In genomic region chr2:32655826-32656225, GRCm38 (mm10) we compare ENCODE assay signal across 8 mouse cellular contexts. TPM values are rescaled to one million over a fixed set of nuclear protein-coding genes. Genes with fewer than 3 reads are reported as not detected.
DNase-seq lines count a peak whose midpoint lies in the region; ATAC-seq lines count a peak whose summit lies in the region.

No protein-coding gene starts in this region.

- H3K36me3 ChIP-seq in hindbrain, embryonic 11.5 days (ENCODE audit: control insufficient read depth, insufficient read depth, low read length) = no peaks in the 10 kb centered on the region
- no peaks in the 10 kb centered on the region for H3K36me3 ChIP-seq in hindbrain, embryonic 14.5 days (replicated peaks; ENCODE audit: control insufficient read depth, insufficient read depth)
- H3K36me3 ChIP-seq in embryonic facial prominence, embryonic 15.5 days = 0 out of 2 replicates have a peak, but pooled peaks cover 13% of the 10 kb centered on the region

- no peaks in the 10 kb centered on the region for H3K4me1 ChIP-seq in hindbrain, embryonic 11.5 days (replicated peaks; ENCODE audit: control insufficient read depth, insufficient read depth, low read length)
- no peaks in the 10 kb centered on the region for H3K4me1 ChIP-seq in hindbrain, embryonic 14.5 days (replicated peaks; ENCODE audit: control insufficient read depth, insufficient read depth, low read length)
- H3K4me1 ChIP-seq in embryonic facial prominence, embryonic 15.5 days = peaks cover 29% of the 10 kb centered on the region

- H3K9me3 ChIP-seq in hindbrain, embryonic 11.5 days (ENCODE audit: control insufficient read depth, low read length) = no peaks in the 10 kb centered on the region
- H3K9me3 ChIP-seq in hindbrain, embryonic 14.5 days (ENCODE audit: control insufficient read depth, low read length) = no peaks in the 10 kb centered on the region
- H3K9me3 ChIP-seq in embryonic facial prominence, embryonic 15.5 days (replicated peaks) = no peaks in the 10 kb centered on the region

- H3K4me3 ChIP-seq in hindbrain, embryonic 11.5 days (ENCODE audit: low read depth, low read length) = no peak overlapping the region
- H3K4me3 ChIP-seq in hindbrain, embryonic 14.5 days (replicated peaks; ENCODE audit: low read length) = no peak overlapping the region
- no peak overlapping the region for H3K4me3 ChIP-seq in embryonic facial prominence, embryonic 15.5 days (replicated peaks)

- H3K27me3 ChIP-seq in hindbrain, embryonic 11.5 days (ENCODE audit: control insufficient read depth, insufficient read depth, low read length) = no peaks in the 10 kb centered on the region
- no peaks in the 10 kb centered on the region for H3K27me3 ChIP-seq in hindbrain, embryonic 14.5 days (ENCODE audit: control insufficient read depth, insufficient read depth, low read length)
- H3K27me3 ChIP-seq in embryonic facial prominence, embryonic 15.5 days = no peaks in the 10 kb centered on the region

- H3K4me2 ChIP-seq in hindbrain, embryonic 11.5 days (replicated peaks; ENCODE audit: low read depth, low read length) = no peak overlapping the region
- H3K4me2 ChIP-seq in hindbrain, embryonic 14.5 days (replicated peaks) = no peak overlapping the region
- H3K4me2 ChIP-seq in embryonic facial prominence, embryonic 15.5 days (replicated peaks) = no peak overlapping the region

- H3K9ac ChIP-seq in hindbrain, embryonic 11.5 days (ENCODE audit: low read depth, low read length) = no peak overlapping the region
- H3K9ac ChIP-seq in hindbrain, embryonic 14.5 days = no peak overlapping the region
- H3K9ac ChIP-seq in embryonic facial prominence, embryonic 15.5 days = no peak overlapping the region

- peak overlapping the region; percentile 37; the same call in 1 of the 2 replicates for H3K27ac ChIP-seq in hindbrain, embryonic 11.5 days (ENCODE audit: low read depth, low read length)
- H3K27ac ChIP-seq in hindbrain, embryonic 14.5 days = no peak overlapping the region
- H3K27ac ChIP-seq in embryonic facial prominence, embryonic 15.5 days (replicated peaks) = peak overlapping the region; percentile 71

- WGBS in hindbrain, embryonic 11.5 days = 71% methylated on average over 12 of the region's 12 CpGs
- 65% methylated on average over 12 of the region's 12 CpGs for WGBS in hindbrain, embryonic 14.5 days
- 33% methylated on average over 12 of the region's 12 CpGs for WGBS in embryonic facial prominence, embryonic 15.5 days

- no peak for ATAC-seq in hindbrain, embryonic 11.5 days (ENCODE audit: low FRiP score)
- no peak for ATAC-seq in hindbrain, embryonic 14.5 days (ENCODE audit: low FRiP score)
- peak; percentile 64; the same call in 1 of the 2 replicates for ATAC-seq in embryonic facial prominence, embryonic 15.5 days (ENCODE audit: insufficient number of reproducible peaks, low FRiP score, low TSS enrichment, low read depth)

- peak; percentile 42 for DNase-seq in hindbrain, embryonic 11.5 days (ENCODE audit: low spot score)
- DNase-seq in hindbrain, embryonic 14.5 days (ENCODE audit: low spot score) = no peak
- DNase-seq in kidney, adult 8-10 months = peak; percentile 79 to 88
- peak; percentile 82 for DNase-seq in lung, postnatal 10 days
- no peak for DNase-seq in c-Kit-positive CD71-positive TER-119-positive erythroid progenitor cells, embryonic 14.5 days (ENCODE audit: low spot score)
- DNase-seq in cerebellum, adult 11 months = no peak
- no peak for DNase-seq in cerebellum, postnatal 25 days

RNA-seq across cellular contexts. Expression of gene Eng, which starts 9.4 kb away (rescaled TPM):
- polyA plus RNA-seq in hindbrain, embryonic 11.5 days (2014; fragmentation: Nextera tagmentation; extraction: Ambion mirVana) = 18.1 and 23.1 TPM in 2 replicates
- polyA plus RNA-seq in hindbrain, embryonic 14.5 days (2014; fragmentation: Nextera tagmentation; extraction: Ambion mirVana) = 28.1 and 30.5 TPM in 2 replicates
- 83.8 and 86.3 TPM in 2 replicates for polyA plus RNA-seq in embryonic facial prominence, embryonic 15.5 days (2015; fragmentation: Nextera tagmentation; extraction: Ambion mirVana)

RNA-seq across cellular contexts. Expression of gene Ak1, which starts 34.3 kb away (rescaled TPM):
- polyA plus RNA-seq in hindbrain, embryonic 11.5 days (2014; fragmentation: Nextera tagmentation; extraction: Ambion mirVana) = 23.4 and 23.9 TPM in 2 replicates
- polyA plus RNA-seq in hindbrain, embryonic 14.5 days (2014; fragmentation: Nextera tagmentation; extraction: Ambion mirVana) = 78.1 and 82.0 TPM in 2 replicates
- 67.9 and 83.8 TPM in 2 replicates for polyA plus RNA-seq in embryonic facial prominence, embryonic 15.5 days (2015; fragmentation: Nextera tagmentation; extraction: Ambion mirVana)

RNA-seq across cellular contexts. Expression of gene Fpgs, which starts 48.1 kb away (rescaled TPM):
- 11.2 and 13.6 TPM in 2 replicates for polyA plus RNA-seq in hindbrain, embryonic 11.5 days (2014; fragmentation: Nextera tagmentation; extraction: Ambion mirVana)
- polyA plus RNA-seq in hindbrain, embryonic 14.5 days (2014; fragmentation: Nextera tagmentation; extraction: Ambion mirVana) = 14.8 and 16.3 TPM in 2 replicates
- polyA plus RNA-seq in embryonic facial prominence, embryonic 15.5 days (2015; fragmentation: Nextera tagmentation; extraction: Ambion mirVana) = 31.6 and 33.2 TPM in 2 replicates

RNA-seq across cellular contexts. Expression of gene St6galnac6, which starts 56.3 kb away (rescaled TPM):
- polyA plus RNA-seq in hindbrain, embryonic 11.5 days (2014; fragmentation: Nextera tagmentation; extraction: Ambion mirVana) = 3.2 and 5.0 TPM in 2 replicates
- polyA plus RNA-seq in hindbrain, embryonic 14.5 days (2014; fragmentation: Nextera tagmentation; extraction: Ambion mirVana) = 8.5 and 9.3 TPM in 2 replicates
- polyA plus RNA-seq in embryonic facial prominence, embryonic 15.5 days (2015; fragmentation: Nextera tagmentation; extraction: Ambion mirVana) = 26.9 and 27.7 TPM in 2 replicates

RNA-seq across cellular contexts. Expression of gene Cdk9, which starts 57.0 kb away (rescaled TPM):
- 77.3 and 79.9 TPM in 2 replicates for polyA plus RNA-seq in hindbrain, embryonic 11.5 days (2014; fragmentation: Nextera tagmentation; extraction: Ambion mirVana)
- polyA plus RNA-seq in hindbrain, embryonic 14.5 days (2014; fragmentation: Nextera tagmentation; extraction: Ambion mirVana) = 59.7 and 61.6 TPM in 2 replicates
- 105 and 106 TPM in 2 replicates for polyA plus RNA-seq in embryonic facial prominence, embryonic 15.5 days (2015; fragmentation: Nextera tagmentation; extraction: Ambion mirVana)

Comparison
In these comparisons a context has a peak if more than half of its experiments do, and no peak if none do; other contexts are left out.
1. DNase-seq: peak in hindbrain, embryonic 11.5 days (single experiment), kidney, adult 8-10 months (2 of 2) and lung, postnatal 10 days (single experiment); none in hindbrain, embryonic 14.5 days (single experiment), c-Kit-positive CD71-positive TER-119-positive erythroid progenitor cells, embryonic 14.5 days (single experiment), cerebellum, adult 11 months (single experiment) and cerebellum, postnatal 25 days (0 of 2).